Mouse (Mus musculus): ENCODE results near the gene Cops7b. TPM values are rescaled to one million over a fixed set of nuclear protein-coding genes. Genes with fewer than 3 reads are reported as not detected.

Gene Cops7b
- total and polyA plus RNA-seq, 2 experiments, result 5.0 to 20.2 TPM

DNA sequence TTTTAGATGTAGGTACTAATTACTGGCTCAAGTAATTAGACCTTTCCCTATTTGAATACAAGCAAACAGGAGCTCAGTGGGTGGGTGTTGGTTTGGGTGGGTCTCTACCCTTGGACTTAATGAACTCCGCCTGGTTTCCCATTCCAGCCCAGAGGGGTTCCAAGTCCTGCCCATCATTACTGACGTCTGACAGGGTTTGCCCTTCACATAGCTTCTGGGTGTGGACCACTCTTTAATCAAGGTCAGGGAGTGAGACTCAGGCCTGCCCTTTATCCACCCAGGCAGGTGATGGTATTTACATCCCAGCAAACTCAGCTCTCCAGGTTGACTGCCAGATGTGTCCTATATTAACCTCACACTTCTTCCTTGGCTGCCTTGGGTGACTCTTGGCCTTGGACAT is 64.8 kb downstream of the Cops7b start:
- no peak for TF ChIP-seq POLR2A (IDR thresholded peaks at IDR 0.05; ENCODE audit: extremely low read depth, insufficient read depth, low read length)
- TF ChIP-seq CTCF (IDR thresholded peaks at IDR 0.05; ENCODE audit: low read depth, low read length), result no peak

GRCm38 (mm10) chr1:86650272-86650671 is 67.6 kb downstream of the Cops7b start:
- Histone ChIP-seq H3K27me3 (ENCODE audit: control insufficient read depth, insufficient read depth, low read length) (no peaks in the 10 kb centered on the region), H3K36me3 (ENCODE audit: control insufficient read depth, insufficient read depth, low read length) (no peaks in the 10 kb centered on the region), H3K27ac (replicated peaks; ENCODE audit: insufficient read depth, low read depth, low read length) (no peak overlapping the region), H3K9ac (ENCODE audit: low read depth, low read length) (no peak overlapping the region), H3K79me2 (ENCODE audit: control insufficient read depth, insufficient read depth, low read length) (no peaks in the 10 kb centered on the region), H3K4me3 (ENCODE audit: insufficient read depth, low read depth, low read length) (no peak overlapping the region), H3K4me1 (ENCODE audit: control insufficient read depth, insufficient read depth, low read length) (no peaks in the 10 kb centered on the region)
- WGBS, result 6% methylated on average over 6 of the region's 6 CpGs
- TF ChIP-seq CTCF (IDR thresholded peaks at IDR 0.05; ENCODE audit: low read depth, low read length), result peak; percentile 98
- TF ChIP-seq POLR2A (IDR thresholded peaks at IDR 0.05; ENCODE audit: extremely low read depth, insufficient read depth, low read length), result no peak
- DNase-seq (ENCODE audit: extremely low read depth, low read depth, low spot score), result peak; percentile 50

More for the DNA sequence above, 64.8 kb downstream of the Cops7b start:
- H3K9ac ChIP-seq (ENCODE audit: low read depth, low read length), result no peak overlapping the region
- no peak overlapping the region for H3K27ac ChIP-seq (replicated peaks; ENCODE audit: insufficient read depth, low read depth, low read length)
- WGBS, result 79% methylated on average over 2 of the region's 2 CpGs
- no peak for DNase-seq (ENCODE audit: extremely low read depth, low read depth, low spot score)
- H3K4me3 ChIP-seq (ENCODE audit: insufficient read depth, low read depth, low read length), result no peak overlapping the region
- no peaks in the 10 kb centered on the region for H3K27me3 ChIP-seq (ENCODE audit: control insufficient read depth, insufficient read depth, low read length)
- no peaks in the 10 kb centered on the region for H3K4me1 ChIP-seq (ENCODE audit: control insufficient read depth, insufficient read depth, low read length)
- H3K79me2 ChIP-seq (ENCODE audit: control insufficient read depth, insufficient read depth, low read length), result no peaks in the 10 kb centered on the region
- H3K36me3 ChIP-seq (ENCODE audit: control insufficient read depth, insufficient read depth, low read length), result no peaks in the 10 kb centered on the region

DNA sequence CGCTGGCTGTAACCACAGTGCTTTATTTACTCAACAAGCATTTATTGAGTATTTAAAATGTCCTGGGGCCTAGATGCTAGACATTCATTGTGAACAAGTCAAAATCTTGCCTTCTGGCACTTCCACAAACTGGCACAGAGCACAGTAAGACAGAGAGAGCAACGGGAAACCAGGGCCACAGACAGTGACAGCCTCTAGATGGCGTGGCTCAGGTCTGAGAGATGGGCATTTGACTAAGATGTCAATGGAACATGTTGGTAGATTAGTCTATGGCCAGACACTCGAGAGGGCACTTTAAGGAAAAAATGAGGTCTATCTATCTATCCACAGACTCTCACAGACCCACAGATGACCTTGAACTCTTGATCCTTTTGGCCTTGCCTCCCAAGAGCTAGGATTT is 70.0 kb downstream of the Cops7b start:
- no peak for TF ChIP-seq POLR2A (IDR thresholded peaks at IDR 0.05; ENCODE audit: extremely low read depth, insufficient read depth, low read length)
- TF ChIP-seq CTCF (IDR thresholded peaks at IDR 0.05; ENCODE audit: low read depth, low read length), result no peak
- Histone ChIP-seq H3K4me1 (ENCODE audit: control insufficient read depth, insufficient read depth, low read length) (no peaks in the 10 kb centered on the region), H3K27me3 (ENCODE audit: control insufficient read depth, insufficient read depth, low read length) (no peaks in the 10 kb centered on the region), H3K36me3 (ENCODE audit: control insufficient read depth, insufficient read depth, low read length) (no peaks in the 10 kb centered on the region), H3K27ac (replicated peaks; ENCODE audit: insufficient read depth, low read depth, low read length) (no peak overlapping the region), H3K9ac (ENCODE audit: low read depth, low read length) (no peak overlapping the region), H3K4me3 (ENCODE audit: insufficient read depth, low read depth, low read length) (no peak overlapping the region), H3K79me2 (ENCODE audit: control insufficient read depth, insufficient read depth, low read length) (no peaks in the 10 kb centered on the region)
- WGBS, result 67% methylated on average over 4 of the region's 4 CpGs
- no peak for DNase-seq (ENCODE audit: extremely low read depth, low read depth, low spot score)

DNA sequence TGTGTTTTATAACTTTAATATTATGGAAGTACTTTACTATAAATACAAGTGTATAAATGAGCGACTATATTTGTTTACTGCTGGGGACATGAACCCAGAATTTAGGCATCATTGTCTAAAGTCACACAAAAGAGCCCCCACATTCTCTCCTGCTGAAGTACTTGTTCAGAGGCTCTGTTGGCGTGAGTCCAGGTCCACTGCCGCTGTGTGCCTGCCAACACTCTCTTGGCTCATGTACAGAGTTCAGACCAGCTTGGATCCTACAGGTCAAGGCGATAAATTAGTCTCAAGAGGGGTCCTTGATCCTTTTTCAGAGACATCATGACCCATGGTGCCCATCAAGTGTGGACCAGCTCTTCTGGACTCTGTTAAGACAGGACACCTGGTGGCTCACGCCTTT is 74.4 kb downstream of the Cops7b start:
- 66% methylated on average over 5 of the region's 5 CpGs for WGBS
- DNase-seq (ENCODE audit: extremely low read depth, low read depth, low spot score), result peak; percentile 35
- H3K36me3 ChIP-seq (ENCODE audit: control insufficient read depth, insufficient read depth, low read length), result no peaks in the 10 kb centered on the region

More for the DNA sequence above, 74.4 kb downstream of the Cops7b start:
- Histone ChIP-seq H3K27me3 (ENCODE audit: control insufficient read depth, insufficient read depth, low read length) (no peaks in the 10 kb centered on the region), H3K27ac (replicated peaks; ENCODE audit: insufficient read depth, low read depth, low read length) (no peak overlapping the region), H3K4me1 (ENCODE audit: control insufficient read depth, insufficient read depth, low read length) (no peaks in the 10 kb centered on the region), H3K79me2 (ENCODE audit: control insufficient read depth, insufficient read depth, low read length) (no peaks in the 10 kb centered on the region), H3K9ac (ENCODE audit: low read depth, low read length) (no peak overlapping the region), H3K4me3 (ENCODE audit: insufficient read depth, low read depth, low read length) (no peak overlapping the region)
- TF ChIP-seq POLR2A (IDR thresholded peaks at IDR 0.05; ENCODE audit: extremely low read depth, insufficient read depth, low read length), result no peak
- no peak for TF ChIP-seq CTCF (IDR thresholded peaks at IDR 0.05; ENCODE audit: low read depth, low read length)

Other genes with a start within 250 kb of the Cops7b start
- 19.7 and 24.3 TPM in 2 replicates for gene Ncl, start 223.5 kb upstream of the Cops7b start, total RNA-seq (2014; rRNA removed)
- gene Ncl, start 223.5 kb upstream of the Cops7b start, polyA plus RNA-seq (2012; rRNA removed), result 4.1 and 4.6 TPM in 2 replicates
- not detected in 2 replicates for gene Nmur1, start 156.7 kb upstream of the Cops7b start, total RNA-seq (2014; rRNA removed)
- not detected in 2 replicates for gene Nmur1, start 156.7 kb upstream of the Cops7b start, polyA plus RNA-seq (2012; rRNA removed)
- gene Tex44, start 156.6 kb upstream of the Cops7b start, total RNA-seq (2014; rRNA removed), result not detected in 2 replicates
- gene Tex44, start 156.6 kb upstream of the Cops7b start, polyA plus RNA-seq (2012; rRNA removed), result not detected in 2 replicates
- 259 and 274 TPM in 2 replicates for gene Ptma, start 56.2 kb upstream of the Cops7b start, total RNA-seq (2014; rRNA removed)
- gene Ptma, start 56.2 kb upstream of the Cops7b start, polyA plus RNA-seq (2012; rRNA removed), result 214 and 240 TPM in 2 replicates
- 3.8 and 5.3 TPM in 2 replicates for gene Pde6d, start 275 bp upstream of the Cops7b start, total RNA-seq (2014; rRNA removed)
- 4.7 TPM in 2 replicates for gene Pde6d, start 275 bp upstream of the Cops7b start, polyA plus RNA-seq (2012; rRNA removed)
- gene Nppc, start 87.7 kb downstream of the Cops7b start, total RNA-seq (2014; rRNA removed), result not detected in 2 replicates
- not detected in 2 replicates for gene Nppc, start 87.7 kb downstream of the Cops7b start, polyA plus RNA-seq (2012; rRNA removed)
- 13.2 and 13.4 TPM in 2 replicates for gene Dis3l2, start 120.9 kb downstream of the Cops7b start, total RNA-seq (2014; rRNA removed)
- 7.7 and 9.0 TPM in 2 replicates for gene Dis3l2, start 120.9 kb downstream of the Cops7b start, polyA plus RNA-seq (2012; rRNA removed)